7 mouse cellular contexts compared by ENCODE assay signal in the genomic region with DNA sequence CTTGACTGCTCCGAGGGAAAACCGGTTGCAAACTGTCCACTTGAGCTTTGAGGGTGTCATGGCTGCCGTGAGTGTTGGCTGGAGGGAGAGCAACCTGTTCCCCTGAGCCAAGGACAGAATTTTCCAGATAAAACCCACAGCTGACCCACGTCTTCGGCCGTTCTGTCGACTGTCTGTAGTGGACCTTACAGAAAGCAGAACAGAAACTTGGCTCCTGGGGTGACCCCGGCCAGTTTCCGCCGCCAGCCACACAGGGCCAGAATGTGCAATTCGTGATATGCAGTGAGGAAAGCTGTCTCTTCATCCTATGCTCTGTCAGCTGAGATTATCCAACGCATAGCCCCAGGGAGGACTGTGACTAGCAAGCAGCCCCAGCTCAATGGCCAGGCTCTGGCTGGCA.
DNase-seq lines count a peak whose midpoint lies in the region; ATAC-seq and TF ChIP-seq lines count a peak whose summit lies in the region.

No protein-coding gene starts in this region.

- no peak for DNase-seq in lung, adult 2 months
- peak; percentile 44 to 71 for DNase-seq in heart, adult 2 months
- no peak for DNase-seq in hindbrain, postnatal 0 days (ENCODE audit: low spot score)
- DNase-seq in gastrocnemius, adult 8-10 months (ENCODE audit: low spot score in 2 of 2): no peak
- no peak for DNase-seq in cerebellum, adult 11 months

- ATAC-seq in lung, embryonic 16.5 days (ENCODE audit: low read depth): 0 out of 2 replicates have a peak, but pooled peaks have one; percentile 15
- 0 out of 2 replicates have a peak, but pooled peaks have one; percentile 24 for ATAC-seq in hindbrain, postnatal 0 days
- no peak for ATAC-seq in neural tube, embryonic 13.5 days (ENCODE audit: low read depth)

- H3K79me2 ChIP-seq in heart, adult 2 months (replicated peaks; ENCODE audit: control insufficient read depth, insufficient read depth, low read length): no peaks in the 10 kb centered on the region

- no peaks in the 10 kb centered on the region for H3K27me3 ChIP-seq in lung, embryonic 16.5 days (ENCODE audit: control insufficient read depth, insufficient read depth, low read depth, low read length)
- no peaks in the 10 kb centered on the region for H3K27me3 ChIP-seq in heart, adult 2 months (ENCODE audit: control insufficient read depth, insufficient read depth, low read length)
- no peaks in the 10 kb centered on the region for H3K27me3 ChIP-seq in hindbrain, postnatal 0 days (ENCODE audit: insufficient read depth, low read length)
- H3K27me3 ChIP-seq in neural tube, embryonic 13.5 days: 0 out of 2 replicates have a peak, but pooled peaks cover 3% of the 10 kb centered on the region

- H3K27ac ChIP-seq in lung, embryonic 16.5 days (ENCODE audit: low read length): no peak overlapping the region
- no peak overlapping the region for H3K27ac ChIP-seq in heart, adult 2 months
- peak overlapping the region; percentile 8; the same call in 1 of the 2 replicates for H3K27ac ChIP-seq in hindbrain, postnatal 0 days
- H3K27ac ChIP-seq in neural tube, embryonic 13.5 days (replicated peaks): peak overlapping the region; percentile 38; the same call in 1 of the 2 replicates

- no peak for TF ChIP-seq EP300 in heart, adult 2 months (IDR thresholded peaks at IDR 0.05; ENCODE audit: insufficient read depth, low read depth, low read length)

- peaks cover 13% of the 10 kb centered on the region for H3K4me1 ChIP-seq in lung, embryonic 16.5 days (replicated peaks; ENCODE audit: control insufficient read depth, insufficient read depth, low read length)
- H3K4me1 ChIP-seq in lung, adult 2 months (ENCODE audit: control insufficient read depth, insufficient read depth, low read length): peaks cover 3% of the 10 kb centered on the region; the same call in 1 of the 2 replicates
- no peaks in the 10 kb centered on the region; the same call in 1 of the 2 replicates for H3K4me1 ChIP-seq in heart, adult 2 months (ENCODE audit: control insufficient read depth, insufficient read depth, low read length)
- H3K4me1 ChIP-seq in hindbrain, postnatal 0 days (ENCODE audit: insufficient read depth, low read length): no peaks in the 10 kb centered on the region
- peaks cover 58% of the 10 kb centered on the region for H3K4me1 ChIP-seq in neural tube, embryonic 13.5 days (replicated peaks)

- TF ChIP-seq CTCF in lung, adult 2 months (IDR thresholded peaks at IDR 0.05; ENCODE audit: insufficient read depth, low read length): no peak
- TF ChIP-seq CTCF in heart, adult 2 months (IDR thresholded peaks at IDR 0.05): no peak
- no peak for TF ChIP-seq CTCF in hindbrain, postnatal 0 days (IDR thresholded peaks at IDR 0.05; ENCODE audit: low read depth)

- WGBS in lung, embryonic 16.5 days: 63% methylated on average over 12 of the region's 12 CpGs
- WGBS in lung, adult 2 months: 68% methylated on average over 12 of the region's 12 CpGs
- WGBS in heart, adult 2 months: 48% methylated on average over 12 of the region's 12 CpGs
- 79% methylated on average over 12 of the region's 12 CpGs for WGBS in hindbrain, postnatal 0 days
- 85% methylated on average over 12 of the region's 12 CpGs for WGBS in neural tube, embryonic 13.5 days

- H3K36me3 ChIP-seq in lung, embryonic 16.5 days (ENCODE audit: control insufficient read depth, insufficient read depth, low read length): no peaks in the 10 kb centered on the region
- no peaks in the 10 kb centered on the region for H3K36me3 ChIP-seq in heart, adult 2 months (ENCODE audit: control insufficient read depth, insufficient read depth, low read length)
- no peaks in the 10 kb centered on the region for H3K36me3 ChIP-seq in hindbrain, postnatal 0 days (ENCODE audit: insufficient read depth, low read length)
- H3K36me3 ChIP-seq in neural tube, embryonic 13.5 days: 0 out of 2 replicates have a peak, but pooled peaks cover 7% of the 10 kb centered on the region

- TF ChIP-seq POLR2A in lung, adult 2 months (IDR thresholded peaks at IDR 0.05; ENCODE audit: borderline replicate concordance, extremely low read depth, low read depth, low read length): no peak
- TF ChIP-seq POLR2A in heart, adult 2 months (IDR thresholded peaks at IDR 0.05; ENCODE audit: insufficient read depth, low read depth, low read length): no peak

- intact Hi-C loops in heart, adult 2 months (cut with DNase I): loop anchor here (1.0 to 10.0 kb wide), 7 partner anchors 26 to 1306 kb away; no protein-coding TSS in a partner anchor

- H3K9me3 ChIP-seq in lung, embryonic 16.5 days (ENCODE audit: control insufficient read depth, low read length): no peaks in the 10 kb centered on the region
- no peaks in the 10 kb centered on the region for H3K9me3 ChIP-seq in hindbrain, postnatal 0 days (ENCODE audit: low read length)
- no peaks in the 10 kb centered on the region for H3K9me3 ChIP-seq in neural tube, embryonic 13.5 days

- H3K9ac ChIP-seq in lung, embryonic 16.5 days (ENCODE audit: low read length): no peak overlapping the region
- no peak overlapping the region for H3K9ac ChIP-seq in heart, adult 2 months (ENCODE audit: low read depth, low read length)
- H3K9ac ChIP-seq in hindbrain, postnatal 0 days (replicated peaks; ENCODE audit: low read length): no peak overlapping the region
- no peak overlapping the region for H3K9ac ChIP-seq in neural tube, embryonic 13.5 days

- H3K4me3 ChIP-seq in lung, embryonic 16.5 days (ENCODE audit: low read length): no peak overlapping the region
- H3K4me3 ChIP-seq in lung, adult 2 months (replicated peaks; ENCODE audit: extremely low read depth, low read depth, low read length): no peak overlapping the region
- 0 out of 2 replicates have a peak overlapping the region, but pooled peaks have one; percentile 4 for H3K4me3 ChIP-seq in heart, adult 2 months
- no peak overlapping the region for H3K4me3 ChIP-seq in hindbrain, postnatal 0 days (ENCODE audit: low read length)
- H3K4me3 ChIP-seq in neural tube, embryonic 13.5 days: no peak overlapping the region

- no peak overlapping the region for H3K4me2 ChIP-seq in lung, embryonic 16.5 days (ENCODE audit: low read depth, low read length)
- no peak overlapping the region for H3K4me2 ChIP-seq in hindbrain, postnatal 0 days (ENCODE audit: low read depth, low read length)
- H3K4me2 ChIP-seq in neural tube, embryonic 13.5 days: no peak overlapping the region

Comparison
In these comparisons a context has a peak if more than half of its experiments do, and no peak if none do; other contexts are left out.
1. H3K27ac ChIP-seq: peak in hindbrain, postnatal 0 days (single experiment) and neural tube, embryonic 13.5 days (single experiment); none in lung, embryonic 16.5 days (single experiment) and heart, adult 2 months (single experiment).
2. DNase-seq: peak in heart, adult 2 months (2 of 2); none in lung, adult 2 months (single experiment), hindbrain, postnatal 0 days (single experiment), gastrocnemius, adult 8-10 months (0 of 2) and cerebellum, adult 11 months (single experiment).